Mouse (Mus musculus) liver, embryonic 14.5 days (tissue): ENCODE results near the gene Ncbp1.

Source experiments
- CTCF ChIP-seq: IDR thresholded peaks from 2 replicates; pipeline ENCODE4 v1.5.1; 2016; ENCODE audit warnings: antibody characterized with exemption, low read depth, control low read depth
- EP300 ChIP-seq: IDR thresholded peaks from 2 replicates; pipeline ENCODE4 v1.6.1; 2016; ENCODE audit warnings: antibody characterized with exemption, low read depth

DNA sequence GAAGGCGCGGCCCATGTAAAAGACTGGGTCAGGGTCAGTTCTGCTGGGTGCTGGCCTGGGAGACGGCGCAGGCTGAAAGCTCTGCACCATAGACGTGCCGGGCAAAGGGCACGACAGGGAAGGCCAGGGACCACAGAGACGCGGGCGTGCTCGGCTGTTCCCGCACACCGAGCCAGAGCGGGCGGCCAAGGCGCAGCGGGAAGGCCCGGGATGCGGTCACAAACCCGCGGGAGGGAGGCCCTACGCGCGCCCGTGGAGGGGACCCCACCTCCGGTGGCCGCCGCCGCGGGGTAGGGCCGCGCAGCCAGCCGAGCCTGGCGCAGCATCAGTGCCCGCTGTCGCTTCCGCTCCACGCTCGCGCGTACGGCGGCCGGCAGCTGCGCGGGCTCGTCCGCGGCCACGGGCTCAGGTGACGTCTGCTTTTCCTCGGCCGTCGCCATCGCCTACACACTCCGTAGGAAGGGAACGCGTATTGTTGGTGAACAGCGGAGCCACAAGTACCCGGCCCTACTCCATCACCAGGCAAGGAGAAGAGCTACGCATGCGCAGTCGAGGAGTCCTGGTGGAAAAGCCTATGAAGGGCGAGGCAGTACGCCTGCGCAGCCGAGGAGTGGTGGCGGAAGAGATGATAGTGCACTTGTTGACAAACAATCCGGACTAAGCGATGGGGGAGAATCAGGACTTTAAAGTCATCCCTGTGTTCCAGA lies 57.5 kb downstream of the Ncbp1 start, which contains the start of gene Xpa:
- TF ChIP-seq EP300, result no peak
- no peak for TF ChIP-seq CTCF
